Mouse (Mus musculus): ENCODE measurements around the gene Snrpd2. TPM values are rescaled to one million over a fixed set of nuclear protein-coding genes. Genes with fewer than 3 reads are reported as not detected.

The Snrpd2 gene
- polyA plus RNA-seq, 1 experiment from 2014 or later: 142 TPM

DNA sequence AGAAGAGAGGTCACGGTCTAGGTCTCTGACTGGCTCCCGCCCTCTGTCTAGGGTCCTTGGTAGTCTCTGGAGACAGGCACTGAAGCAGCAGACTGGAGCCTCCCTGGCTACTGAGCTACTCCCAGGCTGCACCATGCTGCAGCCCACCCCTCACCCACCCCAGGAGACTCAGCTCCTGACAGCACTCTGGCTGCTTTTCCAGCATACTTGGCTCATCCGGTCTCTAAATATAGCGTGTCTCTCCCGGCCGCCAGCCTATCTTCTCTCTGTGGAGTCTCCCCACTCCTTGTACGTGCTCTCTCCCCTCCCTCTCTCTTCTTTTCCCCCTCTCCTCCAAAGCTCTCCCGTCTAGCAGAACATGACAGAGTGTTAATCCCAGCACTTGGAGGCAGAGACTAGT, 20.6 kb downstream of the Snrpd2 start:
- H3K4me3 ChIP-seq: 0 out of 2 replicates have a peak overlapping the region, but pooled peaks have one; percentile 7
- no peaks in the 10 kb centered on the region for H3K36me3 ChIP-seq
- peaks cover 55% of the 10 kb centered on the region for H3K4me1 ChIP-seq
- H3K27me3 ChIP-seq (ENCODE audit: insufficient read depth, poor library complexity, severe bottlenecking): peaks cover 5% of the 10 kb centered on the region; the same call in 1 of the 2 replicates
- DNase-seq (ENCODE audit: low spot score): peak; percentile 92
- H3K9me3 ChIP-seq: no peaks in the 10 kb centered on the region
- H3K27ac ChIP-seq: peak overlapping the region; percentile 87
- 25% methylated on average over 8 of the region's 8 CpGs for whole genome bisulfite sequencing

DNA sequence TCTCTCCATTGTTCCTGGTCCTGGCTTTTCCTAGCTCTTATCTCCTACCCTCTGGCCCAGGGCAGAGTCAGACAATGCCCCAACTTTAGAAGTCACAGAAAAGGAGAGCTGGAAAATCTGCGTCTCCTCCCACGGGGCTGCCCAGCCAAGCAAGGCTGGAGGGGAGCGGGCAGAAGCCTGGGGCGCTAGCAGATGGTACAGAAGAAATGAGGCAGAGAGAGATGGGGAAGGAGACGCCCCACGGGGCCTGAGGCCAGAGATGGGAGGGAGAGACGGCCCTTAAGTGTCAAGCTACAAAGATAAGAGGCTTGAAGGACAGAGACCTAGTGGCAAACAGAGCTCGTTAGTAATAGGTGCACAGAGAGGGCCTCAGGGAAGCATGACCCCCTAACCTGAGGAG, 22.3 kb downstream of the Snrpd2 start:
- 18% methylated on average over 8 of the region's 8 CpGs for WGBS
- H3K4me3 ChIP-seq: peak overlapping the region; percentile 25; the same call in 1 of the 2 replicates
- H3K36me3 ChIP-seq: no peaks in the 10 kb centered on the region
- peak overlapping the region; percentile 89 for H3K27ac ChIP-seq
- no peaks in the 10 kb centered on the region for H3K9me3 ChIP-seq
- H3K4me1 ChIP-seq: peaks cover 55% of the 10 kb centered on the region
- no peak for DNase-seq (ENCODE audit: low spot score)
- peaks cover 22% of the 10 kb centered on the region for H3K27me3 ChIP-seq (ENCODE audit: insufficient read depth, poor library complexity, severe bottlenecking)

DNA sequence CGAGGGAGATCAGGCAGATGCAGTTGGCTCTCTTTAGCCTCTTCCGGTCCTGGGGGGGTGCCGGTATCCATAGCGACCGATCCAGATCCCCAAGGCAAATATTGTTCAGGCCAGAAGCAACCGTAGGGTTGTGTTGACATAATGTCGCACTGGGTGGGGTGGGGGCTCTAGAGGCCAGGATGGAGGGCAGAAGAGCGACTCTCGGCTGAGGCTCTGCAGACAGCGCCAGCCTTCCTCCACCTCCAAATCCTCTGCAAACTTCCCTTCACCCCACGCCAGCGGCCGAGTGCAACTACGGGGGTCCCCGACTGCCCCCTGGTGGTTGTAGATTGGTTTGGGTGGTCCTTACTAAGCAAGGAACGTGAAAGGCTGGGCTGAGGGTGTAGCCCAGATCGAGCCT, 23.4 kb downstream of the Snrpd2 start:
- peak overlapping the region; percentile 46 for H3K4me3 ChIP-seq
- 4% methylated on average over 17 of the region's 17 CpGs for WGBS
- peaks cover 56% of the 10 kb centered on the region for H3K4me1 ChIP-seq
- peak overlapping the region; percentile 89 for H3K27ac ChIP-seq
- DNase-seq (ENCODE audit: low spot score): peak; percentile 95
- H3K9me3 ChIP-seq: no peaks in the 10 kb centered on the region
- H3K27me3 ChIP-seq (ENCODE audit: insufficient read depth, poor library complexity, severe bottlenecking): peaks cover 32% of the 10 kb centered on the region
- no peaks in the 10 kb centered on the region for H3K36me3 ChIP-seq

DNA sequence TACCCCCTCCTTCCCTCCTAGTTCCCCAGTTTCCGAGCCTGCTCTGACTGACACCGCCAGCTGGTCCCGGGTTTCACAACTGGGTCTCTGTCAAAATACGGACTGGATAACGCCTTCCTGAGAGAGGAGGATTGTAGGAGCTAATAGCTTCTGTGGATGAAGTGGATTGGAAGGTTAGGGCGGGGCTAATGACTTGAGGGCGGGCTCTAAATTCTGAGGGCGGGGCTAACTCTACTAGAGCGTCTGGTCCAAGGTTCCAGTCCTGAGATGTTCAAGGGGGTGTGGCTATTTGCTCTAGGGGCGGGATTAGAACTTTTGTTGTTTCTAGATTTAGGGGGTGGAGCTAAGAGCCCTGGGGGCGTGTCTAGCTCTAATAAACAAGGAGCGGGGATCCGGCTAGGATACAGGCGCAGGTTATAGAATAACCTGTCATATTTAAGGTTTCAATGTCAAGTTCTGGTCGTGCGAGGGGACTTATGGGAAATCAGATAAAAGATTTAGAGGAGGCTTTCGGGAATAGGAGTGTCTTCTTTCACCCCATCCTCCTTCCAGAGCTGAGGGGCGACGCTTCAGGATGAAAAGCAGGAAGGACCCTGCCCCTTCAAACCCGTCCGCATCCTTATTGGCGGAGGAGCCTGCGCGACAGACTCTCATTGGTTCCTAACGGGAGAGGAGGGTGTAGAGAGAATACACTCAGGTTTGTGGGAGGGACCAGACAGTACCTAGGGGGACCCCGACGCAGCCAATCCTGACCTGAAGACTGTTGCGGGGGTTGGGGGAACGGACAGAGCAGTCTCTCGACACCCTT, 26.4 kb downstream of the Snrpd2 start, which contains the start of gene Eml2:
TSS of gene Eml2 (plus strand) at position 714 of the 808 bp plus-strand sequence.
- Histone ChIP-seq H3K9me3 (no peaks in the 10 kb centered on the region), H3K27me3 (ENCODE audit: insufficient read depth, poor library complexity, severe bottlenecking) (peaks cover 59% of the 10 kb centered on the region), H3K4me1 (peaks cover 57% of the 10 kb centered on the region), H3K36me3 (no peaks in the 10 kb centered on the region), H3K4me3 (peak within 1 kb of the TSS; percentile 50), H3K27ac (0 out of 2 replicates have a peak within 1 kb of the TSS, but pooled peaks have one; percentile 10)
- no peak for DNase-seq (ENCODE audit: low spot score)
- 1% methylated on average over 30 of the region's 30 CpGs for WGBS

DNA sequence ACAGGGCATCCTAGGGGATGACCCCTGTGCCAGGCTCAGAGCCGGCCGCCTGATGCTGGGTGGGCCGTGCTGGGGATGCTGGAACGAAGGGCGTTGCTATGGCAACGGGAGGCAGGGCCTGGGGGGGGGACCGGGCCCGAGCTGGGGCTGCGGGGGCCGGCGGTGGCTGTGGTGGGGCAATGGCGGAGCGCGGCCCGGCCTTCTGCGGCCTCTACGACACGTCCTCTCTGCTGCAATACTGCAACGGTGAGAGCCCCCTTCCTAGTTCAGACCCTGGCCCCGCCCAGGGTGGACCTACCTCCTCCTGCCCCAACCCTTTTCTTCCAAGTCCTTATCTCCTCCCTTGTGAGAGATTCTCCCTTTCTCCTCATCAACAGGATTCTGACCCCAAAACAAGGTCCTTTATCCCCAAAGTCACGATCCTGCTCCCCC, 27.0 kb downstream of the Snrpd2 start:
- H3K4me1 ChIP-seq: peaks cover 61% of the 10 kb centered on the region
- WGBS: 5% methylated on average over 21 of the region's 21 CpGs
- peaks cover 59% of the 10 kb centered on the region for H3K27me3 ChIP-seq (ENCODE audit: insufficient read depth, poor library complexity, severe bottlenecking)
- H3K27ac ChIP-seq: 0 out of 2 replicates have a peak overlapping the region, but pooled peaks have one; percentile 10
- peak overlapping the region; percentile 50 for H3K4me3 ChIP-seq
- DNase-seq (ENCODE audit: low spot score): no peak
- no peaks in the 10 kb centered on the region for H3K36me3 ChIP-seq
- no peaks in the 10 kb centered on the region for H3K9me3 ChIP-seq

DNA sequence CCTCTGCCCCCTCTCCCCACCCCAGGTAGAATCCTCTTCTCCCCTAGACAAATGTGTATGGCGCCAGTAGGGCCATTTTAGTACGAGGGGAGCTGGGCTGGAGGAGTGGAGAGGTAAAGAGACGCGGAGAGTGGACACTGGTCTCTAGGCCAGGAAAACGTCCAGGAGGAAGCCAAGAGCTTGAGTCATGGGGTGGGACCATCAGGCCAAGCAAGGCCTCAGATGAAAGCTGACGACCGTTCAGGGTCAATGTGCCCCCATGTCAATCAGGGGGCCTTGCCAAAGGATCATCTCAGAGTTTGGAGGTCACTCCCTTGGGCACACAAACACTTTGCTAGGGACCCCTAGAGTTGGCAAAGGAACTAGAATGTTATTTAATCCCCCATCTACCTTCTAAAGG, 27.7 kb downstream of the Snrpd2 start:
- no peak for DNase-seq (ENCODE audit: low spot score)
- no peak overlapping the region for H3K27ac ChIP-seq

DNA sequence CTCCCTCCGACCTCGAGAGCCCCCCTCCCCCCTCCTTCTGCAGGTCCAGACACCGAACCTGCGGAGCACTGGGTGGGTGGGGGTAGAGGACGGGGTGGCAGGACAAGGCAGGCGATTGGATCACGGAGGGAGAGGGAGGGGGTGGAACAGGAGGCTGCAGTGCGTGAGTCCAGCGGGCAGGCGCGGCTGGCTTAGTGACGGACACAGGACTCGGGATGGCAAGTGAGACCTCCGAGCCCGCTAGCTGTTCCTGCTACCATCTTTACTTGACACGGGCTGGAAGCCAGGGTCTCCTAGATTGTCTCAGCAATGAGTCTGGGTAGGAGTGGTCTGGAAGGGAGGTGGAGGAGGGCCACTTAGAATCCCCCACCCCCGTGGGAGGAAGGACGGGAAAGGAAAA, 28.5 kb downstream of the Snrpd2 start:
- H3K27ac ChIP-seq: peak overlapping the region; percentile 62; the same call in 1 of the 2 replicates
- DNase-seq (ENCODE audit: low spot score): no peak
- peak overlapping the region; percentile 50 for H3K4me3 ChIP-seq
- peaks cover 59% of the 10 kb centered on the region for H3K27me3 ChIP-seq (ENCODE audit: insufficient read depth, poor library complexity, severe bottlenecking)
- H3K9me3 ChIP-seq: no peaks in the 10 kb centered on the region
- H3K36me3 ChIP-seq: no peaks in the 10 kb centered on the region; the same call in 1 of the 2 replicates
- H3K4me1 ChIP-seq: peaks cover 56% of the 10 kb centered on the region
- 12% methylated on average over 17 of the region's 18 CpGs for WGBS

More for the DNA sequence above, 27.7 kb downstream of the Snrpd2 start:
- Histone ChIP-seq H3K36me3 (no peaks in the 10 kb centered on the region), H3K27me3 (ENCODE audit: insufficient read depth, poor library complexity, severe bottlenecking) (peaks cover 59% of the 10 kb centered on the region), H3K4me3 (no peak overlapping the region), H3K9me3 (no peaks in the 10 kb centered on the region), H3K4me1 (peaks cover 61% of the 10 kb centered on the region)
- WGBS: 60% methylated on average over 7 of the region's 7 CpGs

DNA sequence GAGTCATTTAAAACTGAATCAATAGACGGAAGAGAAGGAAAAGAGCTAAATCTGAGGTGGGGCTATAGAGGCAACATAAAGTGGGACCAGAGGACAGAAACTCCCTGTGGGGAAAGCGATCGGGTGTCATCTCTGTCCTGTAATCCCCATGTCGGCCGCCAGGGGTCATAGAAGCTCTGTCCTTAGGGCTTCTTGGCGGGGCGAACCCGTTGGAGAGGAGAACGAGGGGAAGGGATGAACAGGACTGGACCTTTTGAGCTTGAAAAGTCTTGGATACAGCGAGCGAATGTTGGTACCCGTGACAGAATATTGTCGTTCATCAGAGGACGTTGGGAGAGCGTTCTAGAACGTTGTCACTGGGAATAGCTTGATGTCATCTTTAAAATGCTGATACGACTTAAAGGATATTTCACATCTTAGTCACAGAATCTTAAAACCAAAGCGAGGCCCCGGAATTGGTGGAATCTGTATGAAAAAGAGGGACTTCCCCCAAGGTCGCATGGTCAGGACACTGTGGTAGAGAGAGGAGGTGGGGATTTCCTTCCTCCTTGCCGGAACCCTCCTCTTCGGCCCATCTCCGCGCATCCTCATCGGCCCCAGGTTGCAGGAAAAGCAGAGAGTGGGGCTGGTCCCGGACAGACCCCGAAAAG, 29.0 kb downstream of the Snrpd2 start:
- H3K4me3 ChIP-seq: peak overlapping the region; percentile 50
- peaks cover 3% of the 10 kb centered on the region for H3K36me3 ChIP-seq
- peaks cover 59% of the 10 kb centered on the region for H3K27me3 ChIP-seq (ENCODE audit: insufficient read depth, poor library complexity, severe bottlenecking)
- DNase-seq (ENCODE audit: low spot score): peak; percentile 90
- H3K9me3 ChIP-seq: no peaks in the 10 kb centered on the region
- peaks cover 52% of the 10 kb centered on the region for H3K4me1 ChIP-seq
- WGBS: 7% methylated on average over 27 of the region's 27 CpGs
- H3K27ac ChIP-seq: no peak overlapping the region

DNA sequence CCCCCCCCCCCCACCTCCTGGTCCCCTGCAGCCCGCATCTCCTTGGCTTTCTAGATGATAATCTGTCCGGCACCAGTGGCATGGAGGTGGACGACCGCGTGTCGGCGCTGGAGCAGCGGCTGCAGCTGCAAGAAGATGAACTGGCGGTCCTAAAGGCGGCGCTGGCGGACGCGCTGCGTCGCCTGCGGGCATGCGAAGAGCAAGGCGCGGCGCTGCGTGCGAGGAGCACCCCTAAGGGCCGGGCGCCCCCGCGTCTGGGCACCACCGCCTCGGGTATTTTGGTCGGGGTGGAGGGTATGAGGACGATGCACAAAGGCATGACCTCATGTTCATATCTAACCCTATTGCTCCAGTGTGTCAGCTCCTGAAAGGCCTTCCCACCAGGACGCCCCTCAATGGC, 29.7 kb downstream of the Snrpd2 start:
- Histone ChIP-seq H3K27me3 (ENCODE audit: insufficient read depth, poor library complexity, severe bottlenecking) (peaks cover 59% of the 10 kb centered on the region), H3K27ac (peak overlapping the region; percentile 31; the same call in 1 of the 2 replicates)
- peak; percentile 87 for DNase-seq (ENCODE audit: low spot score)

DNA sequence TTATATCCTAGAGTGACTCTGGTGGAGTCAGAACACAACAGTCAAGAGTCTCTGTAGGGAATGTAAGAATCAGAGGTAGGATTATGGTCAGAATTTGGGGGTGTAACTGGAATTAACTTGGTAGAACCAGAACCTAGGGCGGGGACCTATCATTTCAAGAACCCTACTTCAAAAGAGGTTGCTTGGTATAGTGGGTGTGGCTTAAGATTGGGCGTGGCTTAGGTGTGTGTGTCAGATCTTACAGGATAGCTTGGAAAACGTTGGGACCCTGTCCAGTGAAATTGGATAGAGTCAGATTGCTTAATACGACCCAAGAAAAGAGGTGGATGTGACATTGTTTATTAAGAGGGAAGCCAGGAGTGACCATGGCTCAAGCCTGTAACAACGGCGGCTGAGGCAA, 30.4 kb downstream of the Snrpd2 start:
- H3K4me3 ChIP-seq: peak overlapping the region; percentile 50
- H3K9me3 ChIP-seq: no peaks in the 10 kb centered on the region
- peaks cover 56% of the 10 kb centered on the region for H3K27me3 ChIP-seq (ENCODE audit: insufficient read depth, poor library complexity, severe bottlenecking)
- peaks cover 10% of the 10 kb centered on the region for H3K36me3 ChIP-seq
- H3K4me1 ChIP-seq: peaks cover 57% of the 10 kb centered on the region
- 33% methylated on average over 6 of the region's 6 CpGs for WGBS
- DNase-seq (ENCODE audit: low spot score): no peak
- H3K27ac ChIP-seq: no peak overlapping the region

More for the DNA sequence above, 29.7 kb downstream of the Snrpd2 start:
- Histone ChIP-seq H3K4me1 (peaks cover 52% of the 10 kb centered on the region), H3K9me3 (no peaks in the 10 kb centered on the region), H3K4me3 (peak overlapping the region; percentile 50), H3K36me3 (peaks cover 7% of the 10 kb centered on the region)
- under 1% methylated on average over 32 of the region's 32 CpGs for WGBS

DNA sequence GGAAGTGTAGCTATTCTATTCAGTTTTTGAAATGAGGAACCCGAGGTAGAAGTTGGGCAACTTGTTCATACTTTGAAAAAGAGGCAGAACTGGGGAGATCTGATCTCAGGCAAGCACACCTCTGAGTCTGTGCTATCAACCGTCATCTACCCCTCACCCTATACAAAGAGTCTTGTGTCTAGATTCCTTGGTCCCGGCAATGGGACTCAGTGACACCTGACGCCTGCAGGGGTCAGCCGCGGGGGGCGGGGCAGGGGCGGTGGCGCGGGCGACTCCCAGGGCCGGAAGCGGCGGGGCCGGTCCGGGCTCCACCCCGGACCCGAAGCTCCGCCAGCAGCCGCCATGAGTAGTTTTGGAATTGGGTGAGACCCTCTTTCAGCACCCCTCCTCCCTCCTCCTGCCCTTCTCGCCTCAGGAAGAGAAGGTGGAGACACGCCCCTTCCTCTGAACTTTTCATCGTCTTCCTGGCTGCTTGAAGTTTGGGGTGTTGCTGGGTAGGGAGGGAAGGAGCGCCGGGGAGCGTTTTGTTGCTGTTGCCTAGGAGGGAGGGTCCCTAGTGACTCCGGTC, 31.4 kb downstream of the Snrpd2 start:
- H3K27me3 ChIP-seq (ENCODE audit: insufficient read depth, poor library complexity, severe bottlenecking): peaks cover 46% of the 10 kb centered on the region
- H3K27ac ChIP-seq: peak overlapping the region; percentile 82
- H3K4me1 ChIP-seq: peaks cover 55% of the 10 kb centered on the region
- peak overlapping the region; percentile 76 for H3K4me3 ChIP-seq
- WGBS: under 1% methylated on average over 27 of the region's 27 CpGs
- no peaks in the 10 kb centered on the region for H3K9me3 ChIP-seq
- DNase-seq (ENCODE audit: low spot score): no peak
- H3K36me3 ChIP-seq: peaks cover 12% of the 10 kb centered on the region

DNA sequence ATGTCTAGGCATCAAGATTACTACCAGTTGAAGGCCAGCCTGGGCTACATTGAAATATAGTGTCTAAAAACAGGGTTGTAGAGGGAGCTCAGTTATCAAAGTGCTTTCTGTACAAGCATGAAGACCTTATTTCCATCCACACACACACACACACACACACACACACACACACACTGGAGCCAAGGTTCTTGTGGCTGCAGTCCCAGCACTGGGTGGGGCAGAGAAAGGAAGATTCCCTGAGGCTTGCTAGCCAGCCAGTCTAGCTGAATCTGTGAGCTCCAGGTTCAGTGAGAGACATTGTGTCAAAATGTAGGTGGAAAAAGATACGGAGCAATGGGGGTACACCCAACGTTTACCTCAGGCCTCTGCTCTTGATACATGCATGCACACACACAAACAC, 34.7 kb downstream of the Snrpd2 start:
- Histone ChIP-seq H3K4me3 (no peak overlapping the region), H3K27me3 (ENCODE audit: insufficient read depth, poor library complexity, severe bottlenecking) (peaks cover 13% of the 10 kb centered on the region), H3K4me1 (peaks cover 35% of the 10 kb centered on the region), H3K27ac (no peak overlapping the region), H3K9me3 (no peaks in the 10 kb centered on the region), H3K36me3 (peaks cover 32% of the 10 kb centered on the region)
- no peak for DNase-seq (ENCODE audit: low spot score)
- WGBS: 85% methylated on average over 2 of the region's 2 CpGs
